Mouse (Mus musculus): ENCODE results near the gene Hydin. TPM values are rescaled to one million over a fixed set of nuclear protein-coding genes. Genes with fewer than 3 reads are reported as not detected.
A peak's percentile ranks its signal among the peaks of the same experiment; 100 is the strongest.

Hydin gene
- total and polyA plus RNA-seq, 3 experiments: 9.5 to 17.3 (median 9.8) TPM

DNA sequence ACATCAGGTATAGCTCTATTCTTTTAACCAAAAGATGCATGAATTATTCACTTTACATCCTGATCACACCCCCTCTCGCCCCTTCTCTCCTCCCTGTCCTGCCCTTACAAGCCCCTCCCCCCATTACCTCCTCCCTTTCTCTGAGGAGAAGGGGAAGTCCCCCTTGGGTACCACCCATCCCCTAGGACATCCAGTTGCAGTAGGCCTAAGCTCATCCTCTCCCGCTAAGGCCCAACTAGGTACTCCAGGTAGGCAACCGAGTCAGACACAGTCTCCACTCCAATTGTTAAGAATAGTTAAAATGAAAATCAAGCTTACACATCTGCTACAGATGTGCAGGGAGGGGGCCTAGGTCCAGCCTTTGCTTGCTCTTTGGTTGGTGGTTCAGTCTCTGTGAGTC lies 83.9 kb downstream of the Hydin start:
- peak overlapping the region; percentile 52; the same call in 1 of the 2 replicates for H3K4me2 ChIP-seq (ENCODE audit: insufficient read depth, low read depth, poor library complexity, severe bottlenecking)
- dilution Hi-C loops (cut with MboI; ENCODE audit: extremely low pct_ligation_motif_present, extremely low pct_unique_long_range_greater_than_20kb, low sequenced_read_pairs): no loop called here
- H3K4me3 ChIP-seq (replicated peaks in 1 of 3; ENCODE audit: low read depth in 2 of 3, low read length in 2 of 3, poor library complexity in 1 of 3): peak overlapping the region; percentile 37 to 59 (median 49)
- DNase-seq (ENCODE audit: extremely low read depth): peak; percentile 92
- H3K27ac ChIP-seq (ENCODE audit: insufficient read depth, low read depth): peak overlapping the region; percentile 52; the same call in 1 of the 2 replicates
- peak overlapping the region; percentile 42; the same call in 1 of the 2 replicates for H3K9ac ChIP-seq (ENCODE audit: insufficient read depth, low read depth)
- in situ Hi-C loops (cut with MboI; ENCODE audit: low pct_ligation_motif_present, low pct_unique_long_range_greater_than_20kb, low sequenced_read_pairs): no loop called here
- H3K36me3 ChIP-seq (replicated peaks in 1 of 2; ENCODE audit: control insufficient read depth in 1 of 2, insufficient read depth in 1 of 2, low read length in 1 of 2): peaks cover 0 to 13% of the 10 kb centered on the region in 2 experiments
- no peaks in the 10 kb centered on the region for H3K79me2 ChIP-seq (replicated peaks; ENCODE audit: control insufficient read depth, extremely low read depth, insufficient read depth, poor library complexity, severe bottlenecking)
- no peaks in the 10 kb centered on the region for H3K27me3 ChIP-seq (replicated peaks)
- TF ChIP-seq SMC3 (IDR thresholded peaks at IDR 0.05; ENCODE audit: low read depth, low read length) (no peak), BHLHE40 (IDR thresholded peaks at IDR 0.05; ENCODE audit: low read depth, low read length) (no peak), ZC3H11A (IDR thresholded peaks at IDR 0.05; ENCODE audit: low read depth, low read length) (no peak), MEF2A (IDR thresholded peaks at IDR 0.05; ENCODE audit: borderline replicate concordance, low read depth, low read length) (no peak), MAFK (IDR thresholded peaks at IDR 0.05; ENCODE audit: insufficient replicate concordance, low read length) (no peak), MAZ (IDR thresholded peaks at IDR 0.05; ENCODE audit: low read depth, low read length) (0 out of 2 replicates have a peak, but pooled peaks have one; percentile 15), ZNF384 (IDR thresholded peaks at IDR 0.05; ENCODE audit: low read depth, low read length) (no peak), ZMIZ1 (IDR thresholded peaks at IDR 0.05; ENCODE audit: low read depth, low read length) (peak; percentile 51; the same call in 1 of the 2 replicates), TCF12 (IDR thresholded peaks at IDR 0.05; ENCODE audit: low read depth, low read length) (peak; percentile 55), SIN3A (IDR thresholded peaks at IDR 0.05; ENCODE audit: low read length) (no peak), JUN (IDR thresholded peaks at IDR 0.05; ENCODE audit: insufficient read depth, low read depth, low read length) (no peak), IRF4 (IDR thresholded peaks at IDR 0.05; ENCODE audit: low read depth, low read length) (peak; percentile 20; the same call in 1 of the 2 replicates), MXI1 (IDR thresholded peaks at IDR 0.05; ENCODE audit: low read depth, low read length) (no peak), TBP (conservative IDR thresholded peaks at IDR 0.05; ENCODE audit: low read depth, low read length) (0 out of 2 replicates have a peak, but pooled peaks have one; percentile 54), NELFE (IDR thresholded peaks at IDR 0.05; ENCODE audit: low read depth, low read length) (0 out of 2 replicates have a peak, but pooled peaks have one; percentile 58), CHD2 (IDR thresholded peaks at IDR 0.05; ENCODE audit: low read length) (peak; percentile 46; the same call in 1 of the 2 replicates), KAT2A (IDR thresholded peaks at IDR 0.05; ENCODE audit: insufficient replicate concordance, low read length) (no peak), USF2 (conservative IDR thresholded peaks at IDR 0.05; ENCODE audit: low read depth, low read length) (no peak), MYC (IDR thresholded peaks at IDR 0.05; ENCODE audit: low read depth, low read length) (no peak), POLR2A (IDR thresholded peaks at IDR 0.05; ENCODE audit: low read depth, low read length) (peak; percentile 63), HCFC1 (IDR thresholded peaks at IDR 0.05; ENCODE audit: low read depth, low read length) (peak; percentile 32; the same call in 1 of the 2 replicates), JUND (conservative IDR thresholded peaks at IDR 0.05; ENCODE audit: low read depth, low read length) (no peak), PAX5 (IDR thresholded peaks at IDR 0.05; ENCODE audit: low read length) (no peak), RCOR1 (conservative IDR thresholded peaks at IDR 0.05; ENCODE audit: low read depth, low read length) (no peak)
- H3K9me3 ChIP-seq (replicated peaks; ENCODE audit: low read length): no peaks in the 10 kb centered on the region
- H3K4me1 ChIP-seq (ENCODE audit: control insufficient read depth in 1 of 2, insufficient read depth in 2 of 2): peaks cover 2 to 54% of the 10 kb centered on the region in 2 experiments; a peak in 3 of 4 replicates

Measured in CH12.LX (cell line).